Mouse (Mus musculus) forebrain, embryonic 16.5 days (tissue): ENCODE measurements around the gene Kncn. TPM values are rescaled to one million over a fixed set of nuclear protein-coding genes. Genes with fewer than 3 reads are reported as not detected.
A peak's percentile ranks its signal among the peaks of the same experiment; 100 is the strongest.

ENCODE experiments used
- ATAC-seq: fragments of 200-750 bp; cut with Nextera tagmentation; 2 replicates; pipeline ENCODE4 v1.8.0; 2017; ENCODE audit warnings: mild to moderate bottlenecking, moderate library complexity
- H3K27ac ChIP-seq: fragments of 300-500 bp; sonication (generic); 2 replicates; pipeline ENCODE4 v1.5.1; 2014; ENCODE audit warnings: low read length, control low read depth
- H3K27me3 ChIP-seq: fragments of 300-500 bp; sonication (generic); replicated peaks from 2 replicates; pipeline ENCODE4 v1.6.1; 2014; ENCODE audit warnings: low read length; ENCODE audit not compliant: control insufficient read depth, insufficient read depth
- H3K36me3 ChIP-seq: fragments of 300-500 bp; sonication (generic); 2 replicates; pipeline ENCODE4 v1.6.1; 2014; ENCODE audit not compliant: control insufficient read depth, insufficient read depth
- H3K4me1 ChIP-seq: fragments of 300-500 bp; sonication (generic); replicated peaks from 2 replicates; pipeline ENCODE4 v1.6.1; 2014; ENCODE audit warnings: low read length; ENCODE audit not compliant: control insufficient read depth, insufficient read depth
- H3K4me2 ChIP-seq: fragments of 300-500 bp; sonication (generic); 2 replicates; pipeline ENCODE4 v1.6.1; 2014; ENCODE audit warnings: mild to moderate bottlenecking, low read length, control low read depth
- H3K4me3 ChIP-seq: fragments of 300-500 bp; sonication (generic); replicated peaks from 2 replicates; pipeline ENCODE4 v1.5.1; 2014; ENCODE audit warnings: mild to moderate bottlenecking, low read length, control low read depth
- H3K9ac ChIP-seq: fragments of 300-500 bp; sonication (generic); replicated peaks from 2 replicates; pipeline ENCODE4 v1.6.1; 2014; ENCODE audit warnings: low read depth, low read length, control low read depth
- H3K9me3 ChIP-seq: fragments of 300-500 bp; sonication (generic); 2 replicates; pipeline ENCODE4 v1.6.1; 2016; ENCODE audit warnings: low read length; ENCODE audit not compliant: control insufficient read depth
- WGBS: fragments of 180-500 bp; shearing (Covaris S2); extraction: QIAGEN DNeasy Blood & Tissue Kit; methylation state at CpG from one replicate; pipeline ENCODE4 v1.1.7; 2014; 5-methylcytosine and 5-hydroxymethylcytosine counted together
- polyA plus RNA-seq: library from polyadenylated mRNA; unstranded; fragments of >200 nt; fragmentation: Nextera tagmentation; extraction: Ambion mirVana; gene quantifications from 2 replicates; pipeline ENCODE4 v1.2.1, GENCODE M21; 2015

Kncn gene
- polyA plus RNA-seq, 1 experiment from 2014 or later, result 0.18 TPM

DNA sequence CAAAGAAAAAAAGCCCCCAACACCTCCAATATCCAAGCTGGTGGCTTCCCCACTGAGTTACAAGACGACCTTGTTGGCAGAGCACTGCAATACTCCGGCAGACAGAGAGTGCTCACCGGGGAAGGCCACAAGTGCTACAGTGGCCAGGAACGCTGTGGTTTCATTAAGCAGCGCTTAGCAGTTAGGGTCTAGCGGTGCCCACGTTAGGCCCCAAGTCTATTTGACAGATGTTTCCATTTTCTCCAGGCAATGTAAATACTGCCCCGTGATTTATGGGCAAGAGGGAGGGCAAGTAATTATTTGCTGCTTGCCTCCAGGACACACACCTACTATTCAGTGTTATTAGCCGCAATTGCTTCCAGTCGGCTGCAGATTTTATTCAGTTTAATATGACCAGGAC, 20.3 kb upstream of the Kncn start:
- 42% methylated on average over 10 of the region's 10 CpGs for WGBS
- H3K36me3 ChIP-seq, result peaks cover 6% of the 10 kb centered on the region; the same call in 1 of the 2 replicates
- no peaks in the 10 kb centered on the region for H3K9me3 ChIP-seq
- no peaks in the 10 kb centered on the region for H3K4me1 ChIP-seq
- no peaks in the 10 kb centered on the region for H3K27me3 ChIP-seq
- no peak overlapping the region for H3K4me3 ChIP-seq
- ATAC-seq, result no peak
- no peak overlapping the region for H3K9ac ChIP-seq
- H3K27ac ChIP-seq, result no peak overlapping the region
- no peak overlapping the region for H3K4me2 ChIP-seq

DNA sequence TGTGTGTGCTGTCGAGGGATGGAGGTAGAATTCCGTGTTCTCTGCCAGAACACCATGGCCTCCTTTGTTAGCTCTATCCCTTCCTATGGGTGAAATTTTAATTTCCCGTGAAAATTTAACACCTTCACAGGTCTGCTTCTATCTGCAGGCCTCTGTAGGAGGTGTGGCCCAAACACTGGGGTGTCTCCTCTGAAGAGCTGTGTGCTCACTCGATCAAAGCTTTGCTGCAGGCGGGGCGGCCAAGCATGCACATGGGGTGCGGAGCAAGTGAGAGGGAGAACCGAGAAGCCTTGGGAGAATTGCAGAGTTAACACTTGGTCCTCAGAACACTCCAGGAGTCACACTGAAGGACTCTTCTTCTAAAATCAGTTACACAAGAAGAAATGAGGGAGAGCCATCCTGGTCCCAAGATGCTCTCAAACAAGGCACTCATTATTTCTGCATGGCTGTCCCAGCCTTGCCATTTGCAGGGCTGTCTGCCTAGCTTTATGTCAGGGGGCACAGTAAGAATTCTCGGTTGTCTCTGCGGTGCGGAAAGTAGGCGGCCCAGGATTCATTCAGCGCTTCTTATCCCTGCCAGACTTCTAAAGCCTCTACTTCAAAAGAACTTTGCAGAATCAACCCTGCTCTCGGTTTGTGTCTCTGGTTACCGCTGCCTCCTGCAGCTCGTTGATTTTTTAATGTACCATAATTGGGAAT, 14.5 kb upstream of the Kncn start:
- Histone ChIP-seq H3K9ac (no peak overlapping the region), H3K27me3 (no peaks in the 10 kb centered on the region), H3K4me1 (peaks cover 6% of the 10 kb centered on the region), H3K27ac (no peak overlapping the region), H3K4me3 (no peak overlapping the region), H3K36me3 (peaks cover 6% of the 10 kb centered on the region), H3K9me3 (no peaks in the 10 kb centered on the region), H3K4me2 (no peak overlapping the region)
- WGBS, result 12% methylated on average over 16 of the region's 16 CpGs
- peak; percentile 10; the same call in 1 of the 2 replicates for ATAC-seq

DNA sequence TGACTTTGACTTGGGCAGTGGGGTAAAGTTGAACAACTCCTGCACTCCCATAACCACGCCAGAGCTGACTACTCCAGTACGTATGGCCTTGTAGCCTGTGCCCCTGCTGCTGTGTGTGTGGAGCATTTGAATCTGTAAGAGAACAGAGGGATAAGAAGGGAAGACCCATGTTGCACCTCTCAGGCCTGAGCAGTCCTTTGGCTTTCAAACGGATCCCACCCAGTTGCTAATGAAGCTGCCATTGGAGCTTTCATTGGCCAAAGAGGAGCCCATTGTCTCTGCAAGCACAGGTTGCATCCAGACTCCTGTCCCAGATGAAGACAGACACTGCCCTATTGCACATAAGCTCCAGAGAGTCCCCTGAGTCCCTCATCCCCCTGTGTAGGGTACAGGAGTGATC, 11.0 kb upstream of the Kncn start:
- 73% methylated on average over 3 of the region's 3 CpGs for WGBS
- H3K4me1 ChIP-seq, result peaks cover 13% of the 10 kb centered on the region
- H3K27me3 ChIP-seq, result no peaks in the 10 kb centered on the region
- no peak overlapping the region for H3K4me3 ChIP-seq
- no peak for ATAC-seq
- no peak overlapping the region for H3K27ac ChIP-seq
- H3K36me3 ChIP-seq, result peaks cover 2% of the 10 kb centered on the region
- no peak overlapping the region for H3K9ac ChIP-seq
- H3K9me3 ChIP-seq, result no peaks in the 10 kb centered on the region
- no peak overlapping the region for H3K4me2 ChIP-seq

DNA sequence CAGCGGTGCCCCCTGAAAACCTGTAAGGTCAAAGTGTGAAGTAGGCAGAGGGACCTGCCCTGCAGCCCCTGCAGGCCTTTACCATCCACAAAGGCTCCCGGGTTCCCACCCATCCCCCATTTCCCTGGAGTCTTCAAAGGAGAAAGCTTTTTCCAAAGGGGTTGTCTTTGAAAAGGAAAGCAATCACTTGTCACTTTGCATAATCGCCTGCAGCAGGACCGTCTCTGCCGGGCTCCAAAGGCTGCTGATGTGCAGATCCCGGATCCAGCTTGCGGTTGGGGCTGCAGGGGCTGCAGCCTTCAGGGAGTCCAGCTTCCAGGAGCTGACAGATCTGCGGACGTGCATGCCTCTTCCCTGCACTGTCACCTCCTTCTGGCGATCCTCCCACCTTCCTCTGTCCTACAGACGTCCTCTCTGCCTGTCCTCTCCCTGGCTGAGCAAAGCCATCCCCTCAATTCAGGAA, 6.0 kb upstream of the Kncn start:
- Histone ChIP-seq H3K27me3 (no peaks in the 10 kb centered on the region), H3K27ac (peak overlapping the region; percentile 19; the same call in 1 of the 2 replicates), H3K9ac (peak overlapping the region; percentile 40; the same call in 1 of the 2 replicates), H3K4me1 (peaks cover 19% of the 10 kb centered on the region), H3K4me3 (no peak overlapping the region), H3K9me3 (no peaks in the 10 kb centered on the region), H3K4me2 (peak overlapping the region; percentile 10; the same call in 1 of the 2 replicates), H3K36me3 (no peaks in the 10 kb centered on the region; the same call in none of the 2 replicates)
- WGBS, result 2% methylated on average over 11 of the region's 11 CpGs
- peak; percentile 45 for ATAC-seq

DNA sequence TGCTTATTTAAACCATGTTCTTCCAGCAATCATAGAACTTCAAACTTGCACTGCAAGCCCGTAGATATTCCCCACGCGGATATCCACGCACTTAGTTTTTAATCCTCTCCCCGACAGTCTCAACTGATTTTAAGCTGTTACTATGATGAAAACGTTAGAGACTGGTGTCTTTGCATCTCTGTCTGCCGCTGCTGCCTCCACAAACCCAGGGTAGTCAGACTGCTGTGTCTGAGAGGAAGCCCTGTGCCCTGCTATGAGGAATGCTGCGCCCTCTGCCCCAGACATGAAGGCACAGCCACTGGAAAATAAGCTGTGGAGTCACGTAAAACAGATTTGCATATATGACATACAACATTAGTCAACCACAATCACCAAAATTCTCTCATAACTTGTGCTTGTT, 5.4 kb upstream of the Kncn start:
- Histone ChIP-seq H3K4me1 (peaks cover 19% of the 10 kb centered on the region), H3K4me2 (no peak overlapping the region), H3K27ac (no peak overlapping the region), H3K4me3 (no peak overlapping the region), H3K9ac (no peak overlapping the region), H3K36me3 (no peaks in the 10 kb centered on the region; the same call in 1 of the 2 replicates), H3K27me3 (no peaks in the 10 kb centered on the region), H3K9me3 (no peaks in the 10 kb centered on the region)
- no peak for ATAC-seq
- WGBS, result 38% methylated on average over 9 of the region's 9 CpGs

DNA sequence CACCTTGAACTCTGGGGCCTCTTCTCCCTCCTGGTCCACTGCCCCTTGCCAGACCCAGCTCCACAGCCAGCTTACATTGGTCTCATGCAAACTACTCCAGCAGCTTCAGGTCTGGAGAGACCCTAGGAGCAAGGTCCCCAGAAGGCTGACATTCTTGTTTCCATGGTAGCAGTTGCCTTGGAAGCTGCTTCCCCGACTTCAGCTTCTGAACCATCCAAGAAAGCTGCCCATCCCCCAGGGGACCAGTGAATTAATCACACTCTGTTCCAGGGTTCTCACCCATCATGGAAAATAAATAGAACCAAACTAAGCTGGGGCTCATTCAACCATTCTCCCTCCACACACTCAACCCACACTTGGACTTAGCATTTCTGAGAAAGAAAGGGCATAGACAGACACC, 3.0 kb upstream of the Kncn start:
- H3K36me3 ChIP-seq, result no peaks in the 10 kb centered on the region
- no peaks in the 10 kb centered on the region for H3K27me3 ChIP-seq
- H3K27ac ChIP-seq, result no peak overlapping the region
- no peak overlapping the region for H3K4me3 ChIP-seq
- H3K9me3 ChIP-seq, result no peaks in the 10 kb centered on the region
- peaks cover 19% of the 10 kb centered on the region for H3K4me1 ChIP-seq
- 0% methylated on average over 1 of the region's 1 CpGs for WGBS
- no peak overlapping the region for H3K4me2 ChIP-seq
- no peak overlapping the region for H3K9ac ChIP-seq
- ATAC-seq, result peak; percentile 64; the same call in 1 of the 2 replicates

DNA sequence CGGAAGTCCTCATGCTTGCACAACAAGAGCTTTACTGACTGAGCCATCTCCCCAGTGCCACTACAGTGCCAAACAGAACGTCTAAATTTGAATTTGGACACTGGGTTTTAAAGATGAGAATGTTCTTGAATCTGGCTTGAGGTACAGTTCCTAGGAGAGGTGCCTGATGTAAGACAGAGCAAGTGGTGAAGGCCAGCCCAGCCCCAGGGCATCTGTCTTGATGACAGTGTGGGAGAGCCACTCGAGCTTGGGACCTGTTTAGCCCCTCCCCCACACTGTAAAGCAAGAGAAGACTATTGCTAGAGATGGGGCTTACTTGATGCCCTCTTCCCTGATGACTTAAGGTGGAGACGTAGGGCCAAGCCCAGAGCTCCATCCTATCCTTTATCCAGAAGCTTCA, 2.0 kb upstream of the Kncn start:
- WGBS, result 69% methylated on average over 4 of the region's 4 CpGs
- no peak overlapping the region for H3K4me3 ChIP-seq
- no peak for ATAC-seq
- H3K27me3 ChIP-seq, result no peaks in the 10 kb centered on the region
- H3K9me3 ChIP-seq, result no peaks in the 10 kb centered on the region
- peaks cover 19% of the 10 kb centered on the region for H3K4me1 ChIP-seq
- no peaks in the 10 kb centered on the region for H3K36me3 ChIP-seq
- no peak overlapping the region for H3K4me2 ChIP-seq
- H3K27ac ChIP-seq, result no peak overlapping the region
- H3K9ac ChIP-seq, result no peak overlapping the region

DNA sequence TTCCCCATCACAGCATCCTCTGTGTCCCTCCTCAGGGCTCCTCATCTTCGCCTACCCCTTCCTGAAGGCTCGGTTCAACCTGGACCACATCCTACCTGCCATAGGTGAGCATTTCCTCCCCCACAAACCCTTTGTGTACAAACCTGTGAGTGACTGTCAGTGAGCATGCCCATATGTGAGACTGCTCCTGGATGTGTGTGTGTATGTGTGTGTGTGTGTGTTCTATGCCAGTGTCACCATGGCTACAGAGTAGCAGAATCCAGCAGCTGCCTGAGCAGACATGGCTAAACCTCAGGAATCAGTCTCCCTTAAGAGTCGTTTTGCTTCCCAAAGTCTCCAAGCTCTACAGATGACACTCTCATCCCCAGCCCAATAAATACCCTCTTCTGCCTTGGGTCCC, 1.6 kb downstream of the Kncn start:
- Histone ChIP-seq H3K4me3 (no peak overlapping the region), H3K27ac (no peak overlapping the region), H3K9me3 (no peaks in the 10 kb centered on the region), H3K36me3 (no peaks in the 10 kb centered on the region), H3K9ac (no peak overlapping the region), H3K4me1 (peaks cover 15% of the 10 kb centered on the region), H3K27me3 (0 out of 2 replicates have a peak, but pooled peaks cover 1% of the 10 kb centered on the region), H3K4me2 (no peak overlapping the region)
- 88% methylated on average over 3 of the region's 3 CpGs for WGBS
- ATAC-seq, result peak; percentile 75

DNA sequence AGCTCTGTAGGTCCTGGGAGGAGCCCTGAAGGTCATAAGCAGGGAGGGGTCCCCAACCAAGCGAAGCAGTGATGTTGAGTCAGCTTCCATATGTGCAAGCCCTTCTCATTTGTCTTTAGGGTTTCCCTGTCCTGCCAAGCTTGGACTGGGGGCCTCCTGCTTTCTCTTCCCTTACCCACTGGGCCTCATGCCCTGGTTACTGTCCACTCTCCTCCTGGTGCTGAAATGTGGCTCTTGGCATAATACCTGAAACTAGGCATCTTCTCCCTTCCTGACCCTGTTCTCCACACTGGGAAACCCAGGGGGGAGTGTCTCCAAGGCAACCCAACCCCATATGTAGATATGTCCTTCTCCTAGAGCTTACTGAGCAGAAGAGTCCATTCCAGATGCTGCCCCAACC, 2.7 kb downstream of the Kncn start:
- H3K9ac ChIP-seq, result no peak overlapping the region
- peaks cover 9% of the 10 kb centered on the region; the same call in 1 of the 2 replicates for H3K27me3 ChIP-seq
- no peaks in the 10 kb centered on the region for H3K36me3 ChIP-seq
- no peak overlapping the region for H3K4me3 ChIP-seq
- 45% methylated on average over 1 of the region's 1 CpGs for WGBS
- ATAC-seq, result no peak
- no peaks in the 10 kb centered on the region for H3K9me3 ChIP-seq
- H3K4me1 ChIP-seq, result peaks cover 7% of the 10 kb centered on the region
- H3K4me2 ChIP-seq, result no peak overlapping the region
- no peak overlapping the region for H3K27ac ChIP-seq
